Mouse (Mus musculus) megakaryocyte, embryonic 14.5 days (primary cell): Measurements from ENCODE around the gene Snx25.

ENCODE experiments used
- FLI1 ChIP-seq: IDR thresholded peaks from 2 replicates; pipeline ENCODE4 v1.6.1; 2012; ENCODE audit warnings: low read length, inconsistent platforms, mixed read lengths
- GATA1 ChIP-seq: IDR thresholded peaks from 3 replicates; pipeline ENCODE4 v1.6.1; 2012; ENCODE audit warnings: mixed read lengths, low read length, inconsistent platforms, borderline replicate concordance

GRCm38 (mm10) chr8:45986665-45987064 is 165.3 kb downstream of the Snx25 start:
- no peak for TF ChIP-seq GATA1
- TF ChIP-seq FLI1 = no peak
